Mouse (Mus musculus) midbrain, embryonic 14.5 days (tissue): ENCODE results near the gene Ccr6. TPM values are rescaled to one million over a fixed set of nuclear protein-coding genes. Genes with fewer than 3 reads are reported as not detected.

ENCODE experiments used
- ATAC-seq: fragments of 200-750 bp; cut with Nextera tagmentation; 2 replicates; pipeline ENCODE4 v1.8.0; 2017; ENCODE audit warnings: moderate number of reproducible peaks, moderate library complexity; ENCODE audit not compliant: low FRiP score, low TSS enrichment
- DNase-seq: peaks from one replicate; pipeline ENCODE4 v3.0.0-alpha.2; 2015
- H3K27ac ChIP-seq: fragments of 300-500 bp; sonication (generic); replicated peaks from 2 replicates; pipeline ENCODE4 v1.5.1; 2014; ENCODE audit warnings: mild to moderate bottlenecking, low read depth, low read length, moderate library complexity
- H3K27me3 ChIP-seq: fragments of 300-500 bp; sonication (generic); 2 replicates; pipeline ENCODE4 v1.6.1; 2014; ENCODE audit warnings: low read length, control low read depth, mixed read lengths; ENCODE audit not compliant: control insufficient read depth, insufficient read depth
- H3K36me3 ChIP-seq: fragments of 300-500 bp; sonication (generic); 2 replicates; pipeline ENCODE4 v1.6.1; 2014; ENCODE audit warnings: low read length, control low read depth; ENCODE audit not compliant: control insufficient read depth, insufficient read depth
- H3K4me1 ChIP-seq: fragments of 300-500 bp; sonication (generic); 2 replicates; pipeline ENCODE4 v1.6.1; 2014; ENCODE audit warnings: mild to moderate bottlenecking, antibody characterized with exemption, low read length, control low read depth; ENCODE audit not compliant: control insufficient read depth, insufficient read depth
- H3K4me2 ChIP-seq: fragments of 300-500 bp; sonication (generic); 2 replicates; pipeline ENCODE4 v1.6.1; 2014; ENCODE audit warnings: mild to moderate bottlenecking, low read length, moderate library complexity
- H3K4me3 ChIP-seq: fragments of 300-500 bp; sonication (generic); replicated peaks from 2 replicates; pipeline ENCODE4 v1.5.1; 2014; ENCODE audit warnings: low read depth, low read length
- H3K9ac ChIP-seq: fragments of 300-500 bp; sonication (generic); replicated peaks from 2 replicates; pipeline ENCODE4 v1.6.1; 2014; ENCODE audit warnings: mild to moderate bottlenecking, low read length, moderate library complexity
- H3K9me3 ChIP-seq: fragments of 300-500 bp; sonication (generic); 2 replicates; pipeline ENCODE4 v1.6.1; 2016; ENCODE audit warnings: low read length, control low read depth, mixed read lengths; ENCODE audit not compliant: control insufficient read depth
- WGBS: fragments of 180-500 bp; shearing (Covaris S2); extraction: QIAGEN DNeasy Blood & Tissue Kit; methylation state at CpG from one replicate; pipeline ENCODE4 v1.1.7; 2014; 5-methylcytosine and 5-hydroxymethylcytosine counted together
- polyA plus RNA-seq: library from polyadenylated mRNA; unstranded; fragments of >200 nt; fragmentation: Nextera tagmentation; extraction: Ambion mirVana; gene quantifications from 2 replicates; pipeline ENCODE4 v1.2.1, GENCODE M21; 2014

Gene Ccr6
- polyA plus RNA-seq, 1 experiment from 2014 or later, result not detected

DNA sequence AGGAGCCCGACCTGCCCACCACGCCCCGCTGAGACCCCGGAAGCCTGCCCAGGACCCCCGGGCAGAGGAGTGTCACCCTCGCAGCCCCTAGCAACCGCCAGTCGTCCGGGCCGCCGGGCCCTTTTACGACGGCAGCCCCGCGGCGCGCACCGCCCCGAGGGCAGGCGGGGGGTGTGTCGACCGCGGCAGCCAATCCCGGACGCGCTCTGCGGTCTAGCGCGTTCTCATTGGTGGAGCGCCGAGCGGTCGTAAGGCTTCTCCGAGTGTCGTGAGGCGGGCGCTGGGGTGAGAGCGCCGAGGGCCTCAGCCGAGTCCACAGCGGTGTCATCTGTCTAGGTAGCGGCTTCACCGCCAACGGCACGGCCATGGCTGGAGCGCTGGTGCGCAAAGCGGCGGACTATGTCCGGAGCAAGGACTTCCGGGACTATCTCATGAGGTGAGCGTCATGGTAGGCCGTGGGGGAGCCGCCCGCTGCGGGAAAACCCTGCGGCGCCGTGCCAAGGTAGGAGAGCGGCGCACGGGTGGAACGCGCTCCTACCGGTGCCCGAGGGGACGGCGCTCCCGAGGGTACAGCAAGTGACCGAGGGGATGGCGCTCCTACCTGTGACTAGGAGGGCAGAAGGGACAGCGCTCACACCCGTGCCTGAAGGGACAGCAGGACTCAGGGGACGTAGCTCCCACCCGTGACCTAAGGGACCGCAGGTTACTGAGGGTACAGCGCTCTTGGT is 47.8 kb downstream of the Ccr6 start:
- Histone ChIP-seq H3K4me2 (peak overlapping the region; percentile 98), H3K36me3 (no peaks in the 10 kb centered on the region), H3K9ac (peak overlapping the region; percentile 77), H3K4me3 (peak overlapping the region; percentile 78), H3K4me1 (peaks cover 16% of the 10 kb centered on the region), H3K27ac (peak overlapping the region; percentile 90), H3K9me3 (no peaks in the 10 kb centered on the region), H3K27me3 (no peaks in the 10 kb centered on the region)
- peak; percentile 99 for ATAC-seq
- WGBS, result under 1% methylated on average over 77 of the region's 77 CpGs
- DNase-seq, result peak; percentile 98

GRCm38 (mm10) chr17:8284254-8284661 is 48.4 kb downstream of the Ccr6 start:
- under 1% methylated on average over 32 of the region's 32 CpGs for WGBS
- peak; percentile 37 for DNase-seq
- peak overlapping the region; percentile 90 for H3K27ac ChIP-seq
- H3K4me1 ChIP-seq, result peaks cover 16% of the 10 kb centered on the region
- 0 out of 2 replicates have a peak, but pooled peaks cover 3% of the 10 kb centered on the region for H3K36me3 ChIP-seq
- peak overlapping the region; percentile 77 for H3K9ac ChIP-seq
- H3K9me3 ChIP-seq, result no peaks in the 10 kb centered on the region
- no peak; the same call in none of the 2 replicates for ATAC-seq
- H3K4me2 ChIP-seq, result peak overlapping the region; percentile 98
- H3K4me3 ChIP-seq, result peak overlapping the region; percentile 78
- no peaks in the 10 kb centered on the region for H3K27me3 ChIP-seq

GRCm38 (mm10) chr17:8285056-8285455 is 49.2 kb downstream of the Ccr6 start:
- 47% methylated on average over 8 of the region's 8 CpGs for WGBS
- Histone ChIP-seq H3K27ac (no peak overlapping the region), H3K9me3 (no peaks in the 10 kb centered on the region), H3K4me3 (peak overlapping the region; percentile 78), H3K4me2 (peak overlapping the region; percentile 98), H3K4me1 (peaks cover 16% of the 10 kb centered on the region), H3K9ac (peak overlapping the region; percentile 77; the same call in 1 of the 2 replicates), H3K36me3 (peaks cover 10% of the 10 kb centered on the region; the same call in 1 of the 2 replicates), H3K27me3 (no peaks in the 10 kb centered on the region)
- no peak for DNase-seq
- no peak for ATAC-seq

DNA sequence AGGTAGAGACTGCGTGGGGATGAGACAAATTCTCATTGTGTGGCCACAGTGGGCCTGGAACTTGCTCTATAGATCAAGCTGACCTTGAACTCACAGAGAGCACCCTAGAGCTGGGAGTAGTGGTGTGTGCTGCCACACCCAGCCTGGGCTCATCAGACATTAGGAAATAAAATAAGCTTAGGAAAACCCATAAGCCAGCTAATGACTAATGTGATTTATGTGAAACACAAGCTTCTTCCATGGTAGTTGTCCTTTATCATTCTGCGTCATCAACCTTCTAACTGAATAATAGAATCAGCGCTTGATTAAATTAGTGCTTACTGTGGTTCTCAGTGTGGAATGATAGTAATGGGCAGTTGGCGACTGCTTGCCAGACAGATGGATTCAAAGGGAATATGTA is 51.1 kb downstream of the Ccr6 start:
- no peak for DNase-seq
- H3K4me2 ChIP-seq, result no peak overlapping the region
- no peak overlapping the region for H3K9ac ChIP-seq
- H3K4me3 ChIP-seq, result no peak overlapping the region
- H3K27ac ChIP-seq, result no peak overlapping the region
- H3K4me1 ChIP-seq, result peaks cover 16% of the 10 kb centered on the region
- H3K27me3 ChIP-seq, result no peaks in the 10 kb centered on the region
- ATAC-seq, result no peak
- no peaks in the 10 kb centered on the region for H3K9me3 ChIP-seq
- 86% methylated on average over 4 of the region's 4 CpGs for WGBS
- H3K36me3 ChIP-seq, result peaks cover 12% of the 10 kb centered on the region; the same call in 1 of the 2 replicates

- 89% methylated on average over 3 of the region's 3 CpGs for WGBS
These were observed 54.3 kb downstream of the Ccr6 start for GRCm38 (mm10) chr17:8289993-8290679.

GRCm38 (mm10) chr17:8290736-8291135 is 54.9 kb downstream of the Ccr6 start:
- ATAC-seq (no peak), DNase-seq (no peak)
- no peak overlapping the region for H3K9ac ChIP-seq
- peaks cover 15% of the 10 kb centered on the region; the same call in 1 of the 2 replicates for H3K36me3 ChIP-seq
- no peak overlapping the region for H3K4me3 ChIP-seq
- H3K27me3 ChIP-seq, result no peaks in the 10 kb centered on the region
- H3K4me1 ChIP-seq, result no peaks in the 10 kb centered on the region
- H3K9me3 ChIP-seq, result no peaks in the 10 kb centered on the region
- no peak overlapping the region for H3K27ac ChIP-seq
- no peak overlapping the region for H3K4me2 ChIP-seq

More at GRCm38 (mm10) chr17:8289993-8290679, 54.3 kb downstream of the Ccr6 start:
- Histone ChIP-seq H3K4me1 (peaks cover 3% of the 10 kb centered on the region), H3K4me3 (no peak overlapping the region), H3K9ac (no peak overlapping the region), H3K27ac (no peak overlapping the region), H3K27me3 (no peaks in the 10 kb centered on the region), H3K9me3 (no peaks in the 10 kb centered on the region), H3K4me2 (no peak overlapping the region), H3K36me3 (peaks cover 12% of the 10 kb centered on the region; the same call in 1 of the 2 replicates)
- no peak for DNase-seq
- no peak for ATAC-seq

- DNase-seq (no peak), ATAC-seq (no peak)
- peaks cover 18% of the 10 kb centered on the region; the same call in 1 of the 2 replicates for H3K36me3 ChIP-seq
- no peaks in the 10 kb centered on the region for H3K4me1 ChIP-seq
- no peaks in the 10 kb centered on the region for H3K9me3 ChIP-seq
- H3K4me2 ChIP-seq, result no peak overlapping the region
- no peak overlapping the region for H3K4me3 ChIP-seq
- H3K27me3 ChIP-seq, result no peaks in the 10 kb centered on the region
- no peak overlapping the region for H3K27ac ChIP-seq
- no peak overlapping the region for H3K9ac ChIP-seq
These were observed 60.0 kb downstream of the Ccr6 start for GRCm38 (mm10) chr17:8295825-8296224.

DNA sequence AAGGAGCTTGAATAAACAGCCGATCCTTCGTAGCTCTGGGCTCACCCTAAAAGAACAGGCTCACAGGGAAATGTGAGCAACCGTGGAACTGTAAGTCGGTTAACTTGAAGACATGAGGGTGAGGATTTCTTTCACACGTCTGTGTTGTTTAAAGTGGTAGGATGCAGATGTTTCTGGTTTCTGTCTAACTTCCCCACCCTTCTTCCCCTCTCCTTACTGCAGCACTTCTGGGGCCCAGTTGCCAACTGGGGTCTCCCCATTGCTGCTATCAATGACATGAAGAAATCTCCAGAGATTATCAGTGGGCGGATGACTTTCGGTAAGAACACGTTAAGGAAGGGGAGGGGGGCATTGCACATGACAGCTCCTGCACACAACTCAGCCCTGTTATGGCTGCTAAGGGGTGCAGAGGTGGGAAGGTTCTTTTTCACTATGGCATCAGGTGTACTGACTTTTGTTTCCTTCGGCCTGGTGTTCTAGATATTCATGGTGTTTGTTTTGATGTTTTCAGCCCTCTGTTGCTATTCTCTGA is 60.5 kb downstream of the Ccr6 start:
- Histone ChIP-seq H3K27me3 (no peaks in the 10 kb centered on the region), H3K4me3 (no peak overlapping the region), H3K36me3 (peaks cover 18% of the 10 kb centered on the region; the same call in 1 of the 2 replicates), H3K4me1 (no peaks in the 10 kb centered on the region), H3K9ac (no peak overlapping the region), H3K4me2 (no peak overlapping the region), H3K27ac (no peak overlapping the region), H3K9me3 (no peaks in the 10 kb centered on the region)
- WGBS, result 88% methylated on average over 9 of the region's 9 CpGs
- DNase-seq, result no peak
- ATAC-seq, result no peak
